Mouse (Mus musculus) frontal cortex, adult 2 months (tissue): ENCODE results near the gene D630039A03Rik. TPM values are rescaled to one million over a fixed set of nuclear protein-coding genes. Genes with fewer than 3 reads are reported as not detected.

Experiments
- DNase-seq, 2 experiments: peaks; one replicate each; pipeline ENCODE4 v3.0.0; 2022; ENCODE audit warnings: low spot score in 1 of 2; ENCODE audit errors: extremely low spot score in 1 of 2
- polyA plus RNA-seq: library from polyadenylated mRNA; depleted of rRNA; stranded (reverse); fragments of >200 nt; gene quantifications from 2 replicates; pipeline ENCODE4 v1.2.3, GENCODE M21; 2012

The D630039A03Rik gene
- polyA plus RNA-seq, 1 experiment = 0.32 TPM

- DNase-seq = peak in 1 of 2 experiments; percentile 53
Observed at GRCm38 (mm10) chr4:57927464-57928205, 11.5 kb upstream of the D630039A03Rik start.

- DNase-seq = no peak
Observed at GRCm38 (mm10) chr4:57924556-57925071, 8.5 kb upstream of the D630039A03Rik start.

- DNase-seq = no peak
Observed at GRCm38 (mm10) chr4:57922171-57922570, 6.1 kb upstream of the D630039A03Rik start.

GRCm38 (mm10) chr4:57920522-57920921, 4.4 kb upstream of the D630039A03Rik start:
- no peak for DNase-seq

GRCm38 (mm10) chr4:57919494-57920423, 3.7 kb upstream of the D630039A03Rik start:
- no peak for DNase-seq

- DNase-seq = no peak
Observed at GRCm38 (mm10) chr4:57916711-57917110, 614 bp upstream of the D630039A03Rik start.

GRCm38 (mm10) chr4:57915216-57915965, 706 bp downstream of the D630039A03Rik start:
- peak; percentile 20 to 38 for DNase-seq

GRCm38 (mm10) chr4:57914193-57915190, 1.6 kb downstream of the D630039A03Rik start:
- DNase-seq = no peak

GRCm38 (mm10) chr4:57913021-57913420, 3.1 kb downstream of the D630039A03Rik start:
- DNase-seq = no peak

GRCm38 (mm10) chr4:57908860-57909259, 7.2 kb downstream of the D630039A03Rik start:
- no peak for DNase-seq

GRCm38 (mm10) chr4:57906708-57907107, 9.4 kb downstream of the D630039A03Rik start:
- DNase-seq = no peak

- DNase-seq = no peak
Observed at GRCm38 (mm10) chr4:57904638-57905037, 11.5 kb downstream of the D630039A03Rik start.

GRCm38 (mm10) chr4:57904211-57904610, 11.9 kb downstream of the D630039A03Rik start:
- peak in 1 of 2 experiments; percentile 81 for DNase-seq

GRCm38 (mm10) chr4:57902619-57903018, 13.5 kb downstream of the D630039A03Rik start:
- DNase-seq = no peak

- DNase-seq = peak in 1 of 2 experiments; percentile 58
Observed at GRCm38 (mm10) chr4:57901210-57901609, 14.9 kb downstream of the D630039A03Rik start.

- DNase-seq = no peak
Observed at GRCm38 (mm10) chr4:57896631-57897030, 19.5 kb downstream of the D630039A03Rik start.

- no peak for DNase-seq
Observed at GRCm38 (mm10) chr4:57895902-57896301, 20.2 kb downstream of the D630039A03Rik start.

GRCm38 (mm10) chr4:57895140-57895539, 21.0 kb downstream of the D630039A03Rik start:
- DNase-seq = no peak

GRCm38 (mm10) chr4:57892001-57892586, 24.0 kb downstream of the D630039A03Rik start:
- DNase-seq = no peak
